Comparison of ENCODE assay signal across 17 mouse cellular contexts in genomic region chr3:26337495-26337894, GRCm38 (mm10).
"Had no signal": no experiment of that assay in that cellular context is flagged by ENCODE, and none has a peak within 500 bp of the region (broad histone marks: within the 10 kb centered on the region; RNA-seq: fewer than 3 reads in every experiment).

No protein-coding gene starts in this region.

- ATAC-seq: liver, embryonic 12.5 days; liver, postnatal 0 days; lung, postnatal 0 days; midbrain, embryonic 13.5 days; midbrain, embryonic 15.5 days; midbrain, embryonic 16.5 days had no signal

- DNase-seq: left cerebral cortex, postnatal 4 days; liver; liver, embryonic 13.5 days; liver, postnatal 0 days; lung, adult 18-20 months; lung, adult 2 months; lung, embryonic 14.5 days; lung, postnatal 10 days; lung, postnatal 14 days; lung, postnatal 36 days; lung, postnatal 4 days; midbrain, embryonic 14.5 days had no signal
